Mouse (Mus musculus): Measurements from ENCODE around the gene Lin28a. TPM values are rescaled to one million over a fixed set of nuclear protein-coding genes. Genes with fewer than 3 reads are reported as not detected.

The Lin28a gene
- polyA plus RNA-seq (2015; fragmentation: Nextera tagmentation; extraction: Ambion mirVana) = not detected in 2 replicates

- Histone ChIP-seq H3K9ac (no peak within 1 kb of the TSS), H3K4me3 (replicated peaks) (0 out of 2 replicates have a peak within 1 kb of the TSS, but pooled peaks have one; percentile 10), H3K36me3 (no peaks in the 10 kb centered on the region), H3K4me2 (replicated peaks) (0 out of 2 replicates have a peak within 1 kb of the TSS, but pooled peaks have one; percentile 22), H3K4me1 (peaks cover 21% of the 10 kb centered on the region), H3K9me3 (replicated peaks) (no peaks in the 10 kb centered on the region), H3K27me3 (peaks cover 51% of the 10 kb centered on the region), H3K27ac (replicated peaks) (no peak within 1 kb of the TSS)
- 0% methylated on average over 9 of the region's 9 CpGs for WGBS
- ATAC-seq (ENCODE audit: insufficient number of reproducible peaks, low FRiP score, low TSS enrichment, low read depth) = no peak
Observed at GRCm38 (mm10) chr4:134018779-134019145, at the start of gene Lin28a. Gene Lin28a (minus strand): TSS chr4:134018841.

GRCm38 (mm10) chr4:134067833-134068544 lies 49.3 kb upstream of the Lin28a start:
- H3K4me3 ChIP-seq (replicated peaks) = no peak overlapping the region
- peaks cover 13% of the 10 kb centered on the region for H3K27me3 ChIP-seq
- H3K9me3 ChIP-seq (replicated peaks) = no peaks in the 10 kb centered on the region
- H3K4me1 ChIP-seq = peaks cover 9% of the 10 kb centered on the region; the same call in 1 of the 2 replicates
- H3K36me3 ChIP-seq = no peaks in the 10 kb centered on the region
- H3K9ac ChIP-seq = no peak overlapping the region
- WGBS = 70% methylated on average over 7 of the region's 7 CpGs
- 0 out of 2 replicates have a peak, but pooled peaks have one; percentile 18 for ATAC-seq (ENCODE audit: insufficient number of reproducible peaks, low FRiP score, low TSS enrichment, low read depth)
- H3K27ac ChIP-seq (replicated peaks) = no peak overlapping the region
- H3K4me2 ChIP-seq (replicated peaks) = no peak overlapping the region

GRCm38 (mm10) chr4:134067383-134067782 lies 48.7 kb upstream of the Lin28a start:
- Histone ChIP-seq H3K4me2 (replicated peaks) (peak overlapping the region; percentile 30; the same call in 1 of the 2 replicates), H3K27me3 (peaks cover 13% of the 10 kb centered on the region), H3K36me3 (no peaks in the 10 kb centered on the region), H3K4me1 (peaks cover 11% of the 10 kb centered on the region; the same call in 1 of the 2 replicates), H3K27ac (replicated peaks) (no peak overlapping the region), H3K9me3 (replicated peaks) (no peaks in the 10 kb centered on the region), H3K9ac (no peak overlapping the region), H3K4me3 (replicated peaks) (no peak overlapping the region)
- ATAC-seq (ENCODE audit: insufficient number of reproducible peaks, low FRiP score, low TSS enrichment, low read depth) = no peak
- WGBS = 81% methylated on average over 8 of the region's 8 CpGs

GRCm38 (mm10) chr4:134065431-134066004 lies 46.9 kb upstream of the Lin28a start:
- peak overlapping the region; percentile 31 for H3K4me2 ChIP-seq (replicated peaks)
- peaks cover 19% of the 10 kb centered on the region; the same call in 1 of the 2 replicates for H3K4me1 ChIP-seq
- 17% methylated on average over 23 of the region's 23 CpGs for WGBS
- peaks cover 13% of the 10 kb centered on the region for H3K27me3 ChIP-seq
- H3K27ac ChIP-seq (replicated peaks) = no peak overlapping the region
- H3K4me3 ChIP-seq (replicated peaks) = peak overlapping the region; percentile 30
- no peak overlapping the region for H3K9ac ChIP-seq
- no peaks in the 10 kb centered on the region for H3K9me3 ChIP-seq (replicated peaks)
- no peaks in the 10 kb centered on the region for H3K36me3 ChIP-seq
- no peak for ATAC-seq (ENCODE audit: insufficient number of reproducible peaks, low FRiP score, low TSS enrichment, low read depth)

- no peak overlapping the region for H3K27ac ChIP-seq (replicated peaks)
- WGBS = 49% methylated on average over 8 of the region's 8 CpGs
- H3K27me3 ChIP-seq = peaks cover 13% of the 10 kb centered on the region
- H3K36me3 ChIP-seq = no peaks in the 10 kb centered on the region
- H3K4me1 ChIP-seq = peaks cover 19% of the 10 kb centered on the region; the same call in 1 of the 2 replicates
- ATAC-seq (ENCODE audit: insufficient number of reproducible peaks, low FRiP score, low TSS enrichment, low read depth) = no peak
- no peak overlapping the region for H3K4me3 ChIP-seq (replicated peaks)
- H3K9ac ChIP-seq = no peak overlapping the region
- H3K4me2 ChIP-seq (replicated peaks) = 0 out of 2 replicates have a peak overlapping the region, but pooled peaks have one; percentile 1
- no peaks in the 10 kb centered on the region for H3K9me3 ChIP-seq (replicated peaks)
Observed at GRCm38 (mm10) chr4:134062561-134062960, 43.9 kb upstream of the Lin28a start.

- Histone ChIP-seq H3K9me3 (replicated peaks) (no peaks in the 10 kb centered on the region), H3K9ac (no peak overlapping the region), H3K27me3 (peaks cover 13% of the 10 kb centered on the region), H3K36me3 (no peaks in the 10 kb centered on the region), H3K27ac (replicated peaks) (0 out of 2 replicates have a peak overlapping the region, but pooled peaks have one; percentile 39), H3K4me2 (replicated peaks) (peak overlapping the region; percentile 1; the same call in 1 of the 2 replicates), H3K4me1 (peaks cover 19% of the 10 kb centered on the region; the same call in 1 of the 2 replicates), H3K4me3 (replicated peaks) (no peak overlapping the region)
- WGBS = 45% methylated on average over 8 of the region's 8 CpGs
- ATAC-seq (ENCODE audit: insufficient number of reproducible peaks, low FRiP score, low TSS enrichment, low read depth) = peak; percentile 30; the same call in 1 of the 2 replicates
Observed at GRCm38 (mm10) chr4:134061944-134062446, 43.4 kb upstream of the Lin28a start.

- no peaks in the 10 kb centered on the region for H3K9me3 ChIP-seq (replicated peaks)
- 0 out of 2 replicates have a peak overlapping the region, but pooled peaks have one; percentile 39 for H3K27ac ChIP-seq (replicated peaks)
- no peaks in the 10 kb centered on the region for H3K36me3 ChIP-seq
- H3K27me3 ChIP-seq = peaks cover 13% of the 10 kb centered on the region
- peaks cover 19% of the 10 kb centered on the region; the same call in 1 of the 2 replicates for H3K4me1 ChIP-seq
- ATAC-seq (ENCODE audit: insufficient number of reproducible peaks, low FRiP score, low TSS enrichment, low read depth) = no peak
- H3K9ac ChIP-seq = no peak overlapping the region
- H3K4me2 ChIP-seq (replicated peaks) = no peak overlapping the region
- WGBS = 60% methylated on average over 18 of the region's 18 CpGs
- no peak overlapping the region for H3K4me3 ChIP-seq (replicated peaks)
Observed at GRCm38 (mm10) chr4:134061166-134061830, 42.7 kb upstream of the Lin28a start.

- no peak within 1 kb of the TSS for H3K9ac ChIP-seq
- 0 out of 2 replicates have a peak within 1 kb of the TSS, but pooled peaks have one; percentile 39 for H3K27ac ChIP-seq (replicated peaks)
- H3K4me1 ChIP-seq = peaks cover 15% of the 10 kb centered on the region; the same call in 1 of the 2 replicates
- H3K9me3 ChIP-seq (replicated peaks) = no peaks in the 10 kb centered on the region
- 49% methylated on average over 28 of the region's 28 CpGs for WGBS
- H3K4me2 ChIP-seq (replicated peaks) = no peak within 1 kb of the TSS
- H3K36me3 ChIP-seq = no peaks in the 10 kb centered on the region
- ATAC-seq (ENCODE audit: insufficient number of reproducible peaks, low FRiP score, low TSS enrichment, low read depth) = no peak
- H3K4me3 ChIP-seq (replicated peaks) = no peak within 1 kb of the TSS
- H3K27me3 ChIP-seq = peaks cover 7% of the 10 kb centered on the region
Observed at GRCm38 (mm10) chr4:134060135-134060865, 41.7 kb upstream of the Lin28a start, which contains the start of gene Crybg2. Gene Crybg2 (plus strand): TSS chr4:134060815.

GRCm38 (mm10) chr4:134058908-134059307 lies 40.3 kb upstream of the Lin28a start:
- H3K27ac ChIP-seq (replicated peaks) = no peak overlapping the region
- ATAC-seq (ENCODE audit: insufficient number of reproducible peaks, low FRiP score, low TSS enrichment, low read depth) = no peak
- 77% methylated on average over 6 of the region's 6 CpGs for WGBS
- peaks cover 13% of the 10 kb centered on the region; the same call in 1 of the 2 replicates for H3K4me1 ChIP-seq
- no peaks in the 10 kb centered on the region for H3K36me3 ChIP-seq
- H3K4me3 ChIP-seq (replicated peaks) = no peak overlapping the region
- no peaks in the 10 kb centered on the region for H3K9me3 ChIP-seq (replicated peaks)
- no peaks in the 10 kb centered on the region; the same call in 1 of the 2 replicates for H3K27me3 ChIP-seq
- H3K9ac ChIP-seq = no peak overlapping the region
- no peak overlapping the region for H3K4me2 ChIP-seq (replicated peaks)

GRCm38 (mm10) chr4:134058166-134058715 lies 39.6 kb upstream of the Lin28a start:
- no peaks in the 10 kb centered on the region for H3K36me3 ChIP-seq
- H3K9me3 ChIP-seq (replicated peaks) = no peaks in the 10 kb centered on the region
- H3K27me3 ChIP-seq = no peaks in the 10 kb centered on the region; the same call in 1 of the 2 replicates
- H3K27ac ChIP-seq (replicated peaks) = no peak overlapping the region
- H3K4me2 ChIP-seq (replicated peaks) = 0 out of 2 replicates have a peak overlapping the region, but pooled peaks have one; percentile 10
- no peak overlapping the region for H3K9ac ChIP-seq
- no peak for ATAC-seq (ENCODE audit: insufficient number of reproducible peaks, low FRiP score, low TSS enrichment, low read depth)
- H3K4me3 ChIP-seq (replicated peaks) = no peak overlapping the region
- H3K4me1 ChIP-seq = peaks cover 13% of the 10 kb centered on the region; the same call in 1 of the 2 replicates
- WGBS = 27% methylated on average over 14 of the region's 14 CpGs

Measured in embryonic facial prominence, embryonic 15.5 days (tissue).